Mouse (Mus musculus): ENCODE measurements at regions not wholly inside any gene's neighbourhood (a gene's known extent, or its start where the extent isn't known, plus 50 kb on each side); places are given as distances from the start of the nearest gene placed in this dataset.

GRCm38 (mm10) chr16:29851827-29852226, 212.4 kb upstream of the Hes1 start:
- H3K27ac ChIP-seq (ENCODE audit: low read length) = no peak overlapping the region

GRCm38 (mm10) chr16:29854805-29855565, 209.2 kb upstream of the Hes1 start:
- WGBS = 78% methylated on average over 9 of the region's 9 CpGs
- Histone ChIP-seq H3K9me3 (ENCODE audit: control insufficient read depth, low read length) (no peaks in the 10 kb centered on the region), H3K27me3 (replicated peaks; ENCODE audit: control insufficient read depth, insufficient read depth, low read length) (no peaks in the 10 kb centered on the region), H3K4me1 (ENCODE audit: control insufficient read depth, insufficient read depth, low read length) (peaks cover 11% of the 10 kb centered on the region), H3K4me2 (ENCODE audit: low read depth, low read length) (no peak overlapping the region), H3K9ac (ENCODE audit: low read depth, low read length) (no peak overlapping the region), H3K4me3 (ENCODE audit: low read length) (no peak overlapping the region), H3K27ac (ENCODE audit: low read length) (no peak overlapping the region), H3K36me3 (ENCODE audit: control insufficient read depth, insufficient read depth, low read length) (no peaks in the 10 kb centered on the region)
- no peak for ATAC-seq

More at GRCm38 (mm10) chr16:29851827-29852226, 212.4 kb upstream of the Hes1 start:
- no peaks in the 10 kb centered on the region for H3K36me3 ChIP-seq (ENCODE audit: control insufficient read depth, insufficient read depth, low read length)
- no peaks in the 10 kb centered on the region for H3K9me3 ChIP-seq (ENCODE audit: control insufficient read depth, low read length)
- 24% methylated on average over 9 of the region's 9 CpGs for WGBS
- no peak overlapping the region for H3K4me3 ChIP-seq (ENCODE audit: low read length)
- ATAC-seq = no peak
- H3K4me2 ChIP-seq (ENCODE audit: low read depth, low read length) = no peak overlapping the region
- H3K27me3 ChIP-seq (replicated peaks; ENCODE audit: control insufficient read depth, insufficient read depth, low read length) = no peaks in the 10 kb centered on the region
- H3K4me1 ChIP-seq (ENCODE audit: control insufficient read depth, insufficient read depth, low read length) = peaks cover 13% of the 10 kb centered on the region
- H3K9ac ChIP-seq (ENCODE audit: low read depth, low read length) = no peak overlapping the region

- Histone ChIP-seq H3K9me3 (ENCODE audit: control insufficient read depth, low read length) (no peaks in the 10 kb centered on the region), H3K27me3 (replicated peaks; ENCODE audit: control insufficient read depth, insufficient read depth, low read length) (no peaks in the 10 kb centered on the region), H3K27ac (ENCODE audit: low read length) (no peak overlapping the region), H3K9ac (ENCODE audit: low read depth, low read length) (no peak overlapping the region), H3K4me2 (ENCODE audit: low read depth, low read length) (no peak overlapping the region), H3K4me3 (ENCODE audit: low read length) (no peak overlapping the region), H3K36me3 (ENCODE audit: control insufficient read depth, insufficient read depth, low read length) (no peaks in the 10 kb centered on the region), H3K4me1 (ENCODE audit: control insufficient read depth, insufficient read depth, low read length) (peaks cover 22% of the 10 kb centered on the region)
- no peak for ATAC-seq
- WGBS = 92% methylated on average over 1 of the region's 1 CpGs
Observed at GRCm38 (mm10) chr16:29856545-29856944, 207.6 kb upstream of the Hes1 start.

- Histone ChIP-seq H3K4me2 (ENCODE audit: low read depth, low read length) (no peak overlapping the region), H3K4me1 (ENCODE audit: control insufficient read depth, insufficient read depth, low read length) (peaks cover 17% of the 10 kb centered on the region), H3K9ac (ENCODE audit: low read depth, low read length) (no peak overlapping the region), H3K27me3 (replicated peaks; ENCODE audit: control insufficient read depth, insufficient read depth, low read length) (no peaks in the 10 kb centered on the region), H3K27ac (ENCODE audit: low read length) (no peak overlapping the region), H3K9me3 (ENCODE audit: control insufficient read depth, low read length) (no peaks in the 10 kb centered on the region), H3K36me3 (ENCODE audit: control insufficient read depth, insufficient read depth, low read length) (no peaks in the 10 kb centered on the region), H3K4me3 (ENCODE audit: low read length) (no peak overlapping the region)
- no peak for ATAC-seq
- 66% methylated on average over 5 of the region's 5 CpGs for WGBS
Observed at GRCm38 (mm10) chr16:29858645-29859044, 205.5 kb upstream of the Hes1 start.

- 15% methylated on average over 6 of the region's 6 CpGs for WGBS
- H3K4me2 ChIP-seq (ENCODE audit: low read depth, low read length) = peak overlapping the region; percentile 16; the same call in 1 of the 2 replicates
- no peaks in the 10 kb centered on the region for H3K36me3 ChIP-seq (ENCODE audit: control insufficient read depth, insufficient read depth, low read length)
- no peaks in the 10 kb centered on the region for H3K9me3 ChIP-seq (ENCODE audit: control insufficient read depth, low read length)
- 0 out of 2 replicates have a peak overlapping the region, but pooled peaks have one; percentile 40 for H3K27ac ChIP-seq (ENCODE audit: low read length)
- peaks cover 17% of the 10 kb centered on the region for H3K4me1 ChIP-seq (ENCODE audit: control insufficient read depth, insufficient read depth, low read length)
- ATAC-seq = peak; percentile 89
- H3K9ac ChIP-seq (ENCODE audit: low read depth, low read length) = peak overlapping the region; percentile 42; the same call in 1 of the 2 replicates
- no peaks in the 10 kb centered on the region for H3K27me3 ChIP-seq (replicated peaks; ENCODE audit: control insufficient read depth, insufficient read depth, low read length)
- 0 out of 2 replicates have a peak overlapping the region, but pooled peaks have one; percentile 7 for H3K4me3 ChIP-seq (ENCODE audit: low read length)
Observed at GRCm38 (mm10) chr16:29860306-29860705, 203.9 kb upstream of the Hes1 start.

- no peak for ATAC-seq
- Histone ChIP-seq H3K9ac (ENCODE audit: low read depth, low read length) (no peak overlapping the region), H3K9me3 (ENCODE audit: control insufficient read depth, low read length) (no peaks in the 10 kb centered on the region), H3K27me3 (replicated peaks; ENCODE audit: control insufficient read depth, insufficient read depth, low read length) (no peaks in the 10 kb centered on the region), H3K4me2 (ENCODE audit: low read depth, low read length) (no peak overlapping the region), H3K4me1 (ENCODE audit: control insufficient read depth, insufficient read depth, low read length) (peaks cover 17% of the 10 kb centered on the region), H3K36me3 (ENCODE audit: control insufficient read depth, insufficient read depth, low read length) (no peaks in the 10 kb centered on the region), H3K27ac (ENCODE audit: low read length) (peak overlapping the region; percentile 5; the same call in 1 of the 2 replicates), H3K4me3 (ENCODE audit: low read length) (no peak overlapping the region)
- 36% methylated on average over 4 of the region's 4 CpGs for WGBS
Observed at GRCm38 (mm10) chr16:29861056-29861455, 203.1 kb upstream of the Hes1 start.

- Histone ChIP-seq H3K9me3 (ENCODE audit: control insufficient read depth, low read length) (no peaks in the 10 kb centered on the region), H3K4me1 (ENCODE audit: control insufficient read depth, insufficient read depth, low read length) (peaks cover 10% of the 10 kb centered on the region), H3K27me3 (replicated peaks; ENCODE audit: control insufficient read depth, insufficient read depth, low read length) (no peaks in the 10 kb centered on the region), H3K27ac (ENCODE audit: low read length) (no peak overlapping the region), H3K4me3 (ENCODE audit: low read length) (no peak overlapping the region), H3K36me3 (ENCODE audit: control insufficient read depth, insufficient read depth, low read length) (no peaks in the 10 kb centered on the region), H3K4me2 (ENCODE audit: low read depth, low read length) (no peak overlapping the region), H3K9ac (ENCODE audit: low read depth, low read length) (no peak overlapping the region)
- WGBS = 56% methylated on average over 17 of the region's 17 CpGs
- ATAC-seq = no peak
Observed at GRCm38 (mm10) chr16:29865075-29865740, 199.0 kb upstream of the Hes1 start.

GRCm38 (mm10) chr16:29871395-29871794, 192.8 kb upstream of the Hes1 start:
- ATAC-seq = peak; percentile 80
- H3K9ac ChIP-seq (ENCODE audit: low read depth, low read length) = no peak overlapping the region
- 73% methylated on average over 5 of the region's 5 CpGs for WGBS

GRCm38 (mm10) chr16:29876196-29876595, 188.0 kb upstream of the Hes1 start:
- ATAC-seq = no peak
- 27% methylated on average over 8 of the region's 8 CpGs for WGBS
- Histone ChIP-seq H3K4me2 (ENCODE audit: low read depth, low read length) (no peak overlapping the region), H3K9ac (ENCODE audit: low read depth, low read length) (no peak overlapping the region), H3K4me1 (ENCODE audit: control insufficient read depth, insufficient read depth, low read length) (peaks cover 5% of the 10 kb centered on the region; the same call in 1 of the 2 replicates), H3K27me3 (replicated peaks; ENCODE audit: control insufficient read depth, insufficient read depth, low read length) (no peaks in the 10 kb centered on the region), H3K9me3 (ENCODE audit: control insufficient read depth, low read length) (no peaks in the 10 kb centered on the region), H3K36me3 (ENCODE audit: control insufficient read depth, insufficient read depth, low read length) (no peaks in the 10 kb centered on the region), H3K4me3 (ENCODE audit: low read length) (no peak overlapping the region), H3K27ac (ENCODE audit: low read length) (no peak overlapping the region)

More at GRCm38 (mm10) chr16:29871395-29871794, 192.8 kb upstream of the Hes1 start:
- Histone ChIP-seq H3K27me3 (replicated peaks; ENCODE audit: control insufficient read depth, insufficient read depth, low read length) (no peaks in the 10 kb centered on the region), H3K4me3 (ENCODE audit: low read length) (no peak overlapping the region), H3K27ac (ENCODE audit: low read length) (no peak overlapping the region), H3K4me1 (ENCODE audit: control insufficient read depth, insufficient read depth, low read length) (no peaks in the 10 kb centered on the region), H3K36me3 (ENCODE audit: control insufficient read depth, insufficient read depth, low read length) (no peaks in the 10 kb centered on the region), H3K9me3 (ENCODE audit: control insufficient read depth, low read length) (no peaks in the 10 kb centered on the region), H3K4me2 (ENCODE audit: low read depth, low read length) (no peak overlapping the region)

All from intestine, embryonic 16.5 days (tissue).